ENCODE assay signal across 21 mouse cellular contexts in genomic region chr10:77540576-77541102, GRCm38 (mm10). TPM values are rescaled to one million over a fixed set of nuclear protein-coding genes. Genes with fewer than 3 reads are reported as not detected.
DNase-seq lines count a peak whose midpoint lies in the region; ATAC-seq and TF ChIP-seq lines count a peak whose summit lies in the region.
"Had no signal": no experiment of that assay in that cellular context is flagged by ENCODE, and none has a peak within 500 bp of the region (broad histone marks: within the 10 kb centered on the region; RNA-seq: fewer than 3 reads in every experiment).

No protein-coding gene starts in this region.

- H3K27me3 ChIP-seq in limb, embryonic 11.5 days (ENCODE audit: control insufficient read depth, insufficient read depth, low read length): no peaks in the 10 kb centered on the region
- no peaks in the 10 kb centered on the region for H3K27me3 ChIP-seq in limb, embryonic 10.5 days (ENCODE audit: low read depth, poor library complexity, severe bottlenecking)
- no peaks in the 10 kb centered on the region for H3K27me3 ChIP-seq in G1E (ENCODE audit: insufficient read depth, low read length)
- H3K27me3 ChIP-seq: heart, embryonic 15.5 days; liver, embryonic 13.5 days had no signal

- no peak for DNase-seq in limb, embryonic 11.5 days (ENCODE audit: low spot score)
- DNase-seq in limb, embryonic 10.5 days (ENCODE audit: low spot score): no peak
- DNase-seq in G1E (ENCODE audit: low spot score): no peak
- no peak for DNase-seq in layer of hippocampus, postnatal 10 days (ENCODE audit: low spot score in 2 of 2)
- DNase-seq in gastrocnemius, postnatal 4 days (ENCODE audit: low spot score in 2 of 2): no peak
- DNase-seq: adrenal gland, postnatal 14 days; cerebellum, adult 9-10 months; embryo, embryonic 11 days; forebrain, postnatal 0 days; kidney, adult 11 months; liver, embryonic 13.5 days; right cerebral cortex, adult 18-20 months; thymus, postnatal 36 days had no signal

- H3K4me2 ChIP-seq in limb, embryonic 11.5 days (ENCODE audit: low read depth, severe bottlenecking): no peak overlapping the region
- H3K4me2 ChIP-seq: heart, embryonic 15.5 days; liver, embryonic 13.5 days had no signal

- H3K9ac ChIP-seq in limb, embryonic 11.5 days (ENCODE audit: low read length): peak overlapping the region; percentile 22; the same call in 1 of the 2 replicates
- H3K9ac ChIP-seq: forebrain, postnatal 0 days; heart, embryonic 15.5 days; liver, embryonic 13.5 days had no signal

- H3K4me1 ChIP-seq in limb, embryonic 11.5 days (ENCODE audit: control insufficient read depth, insufficient read depth, low read length): no peaks in the 10 kb centered on the region
- no peaks in the 10 kb centered on the region for H3K4me1 ChIP-seq in limb, embryonic 10.5 days
- H3K4me1 ChIP-seq in G1E (ENCODE audit: insufficient read depth, low read depth, low read length): peaks cover 44% of the 10 kb centered on the region

- no peaks in the 10 kb centered on the region for H3K36me3 ChIP-seq in limb, embryonic 11.5 days (ENCODE audit: control insufficient read depth, insufficient read depth, low read length)
- no peaks in the 10 kb centered on the region for H3K36me3 ChIP-seq in limb, embryonic 10.5 days
- H3K36me3 ChIP-seq in G1E (replicated peaks): peaks cover 95% of the 10 kb centered on the region
- H3K36me3 ChIP-seq: heart, embryonic 15.5 days; hindbrain, embryonic 10.5 days; liver, embryonic 13.5 days had no signal

- TF ChIP-seq CTCF in G1E (IDR thresholded peaks at IDR 0.05; ENCODE audit: low read depth, low read length): no peak

- 82% methylated on average over 4 of the region's 4 CpGs for WGBS in limb, embryonic 11.5 days
- WGBS in limb, embryonic 10.5 days: 89% methylated on average over 4 of the region's 4 CpGs

- ATAC-seq in limb, embryonic 11.5 days (ENCODE audit: insufficient number of reproducible peaks, low FRiP score, low TSS enrichment, low read depth): no peak
- peak; percentile 22; the same call in 1 of the 2 replicates for ATAC-seq in G1E (ENCODE audit: extremely low read depth, insufficient number of reproducible peaks, low FRiP score, poor library complexity, severe bottlenecking)
- ATAC-seq in common myeloid progenitor, adult 5-6 weeks (replicated peaks; ENCODE audit: low read depth, poor library complexity, severe bottlenecking): peak; percentile 36
- ATAC-seq in megakaryocyte progenitor cell, adult 5-6 weeks (replicated peaks; ENCODE audit: poor library complexity): peak; percentile 23
- ATAC-seq in erythroblast, adult 5-6 weeks (replicated peaks; ENCODE audit: low FRiP score, poor library complexity, severe bottlenecking): no peak
- ATAC-seq: forebrain, postnatal 0 days; hindbrain, postnatal 0 days; midbrain, embryonic 16.5 days had no signal

- no peak overlapping the region for H3K27ac ChIP-seq in limb, embryonic 11.5 days (replicated peaks; ENCODE audit: low read depth, low read length)
- H3K27ac ChIP-seq in limb, embryonic 10.5 days: no peak overlapping the region
- H3K27ac ChIP-seq: heart, embryonic 15.5 days; hindbrain, embryonic 10.5 days; hindbrain, postnatal 0 days; kidney, postnatal 0 days; liver, embryonic 13.5 days had no signal

- H3K9me3 ChIP-seq in limb, embryonic 11.5 days (ENCODE audit: control insufficient read depth, low read length): no peaks in the 10 kb centered on the region
- H3K9me3 ChIP-seq in limb, embryonic 10.5 days (replicated peaks): no peaks in the 10 kb centered on the region
- H3K9me3 ChIP-seq in G1E (replicated peaks): no peaks in the 10 kb centered on the region
- H3K9me3 ChIP-seq: heart, embryonic 15.5 days; hindbrain, embryonic 10.5 days; liver, embryonic 13.5 days had no signal

- H3K4me3 ChIP-seq in limb, embryonic 11.5 days (ENCODE audit: low read depth, low read length): no peak overlapping the region
- H3K4me3 ChIP-seq in limb, embryonic 10.5 days: no peak overlapping the region
- no peak overlapping the region for H3K4me3 ChIP-seq in G1E (ENCODE audit: low read depth, low read length)
- H3K4me3 ChIP-seq: heart, embryonic 15.5 days; hindbrain, embryonic 10.5 days; liver, embryonic 13.5 days had no signal

RNA-seq across cellular contexts. Expression of gene Itgb2, which starts 10.6 kb away (rescaled TPM):
- 0.64 and 0.68 TPM in 2 replicates for polyA plus RNA-seq in limb, embryonic 11.5 days (2014; fragmentation: Nextera tagmentation; extraction: Ambion mirVana)
- polyA plus RNA-seq in limb, embryonic 10.5 days (2016; fragmentation: Nextera tagmentation; extraction: Ambion mirVana): 0.75 and 0.85 TPM in 2 replicates
- total RNA-seq in G1E (2014; fragmentation: Nextera tagmentation): 39.6 and 51.8 TPM in 2 replicates
- total RNA-seq in G1E (2017): 49.1 and 49.2 TPM in 2 replicates
- polyA plus RNA-seq in G1E (2012): 8.5 and 20.0 TPM in 2 replicates
- total RNA-seq in common myeloid progenitor, adult 5-6 weeks (2017): 12.4 and 18.4 TPM in 2 replicates
- 37.2 and 37.9 TPM in 2 replicates for total RNA-seq in megakaryocyte progenitor cell, adult 5-6 weeks (2015)
- 35.1 and 42.0 TPM in 2 replicates for total RNA-seq in megakaryocyte progenitor cell, adult 5-6 weeks (2017)
- 1 to 10 TPM; 3.5 to 3.8 TPM for total RNA-seq in layer of hippocampus, postnatal 10 days (2021)
- 74.2 and 79.6 TPM in 2 replicates for total RNA-seq in erythroblast, adult 5-6 weeks (2015; ENCODE audit: low replicate concordance)
- total RNA-seq in erythroblast, adult 5-6 weeks (2017; ENCODE audit: low replicate concordance): 51.4 and 55.8 TPM in 2 replicates
- total RNA-seq in gastrocnemius, postnatal 4 days (2021): 1 to 10 TPM; 2.9 to 3.9 TPM

RNA-seq across cellular contexts. Expression of gene Fam207a, which starts 25.1 kb away (rescaled TPM):
- polyA plus RNA-seq in limb, embryonic 11.5 days (2014; fragmentation: Nextera tagmentation; extraction: Ambion mirVana): 43.4 and 43.8 TPM in 2 replicates
- polyA plus RNA-seq in limb, embryonic 10.5 days (2016; fragmentation: Nextera tagmentation; extraction: Ambion mirVana): 51.0 and 51.8 TPM in 2 replicates
- total RNA-seq in G1E (2014; fragmentation: Nextera tagmentation): 13.0 and 14.5 TPM in 2 replicates
- total RNA-seq in G1E (2017): 31.1 and 39.4 TPM in 2 replicates
- polyA plus RNA-seq in G1E (2012): 122 and 191 TPM in 2 replicates
- total RNA-seq in common myeloid progenitor, adult 5-6 weeks (2017): 23.1 and 32.5 TPM in 2 replicates
- total RNA-seq in megakaryocyte progenitor cell, adult 5-6 weeks (2015): 9.1 and 9.9 TPM in 2 replicates
- 28.8 and 38.1 TPM in 2 replicates for total RNA-seq in megakaryocyte progenitor cell, adult 5-6 weeks (2017)
- total RNA-seq in layer of hippocampus, postnatal 10 days (2021): 10 to 100 TPM; 36.5 to 39.7 TPM
- 4.2 and 6.5 TPM in 2 replicates for total RNA-seq in erythroblast, adult 5-6 weeks (2015; ENCODE audit: low replicate concordance)
- total RNA-seq in erythroblast, adult 5-6 weeks (2017; ENCODE audit: low replicate concordance): 7.1 and 12.4 TPM in 2 replicates
- 10 to 100 TPM; 14.4 to 14.7 TPM for total RNA-seq in gastrocnemius, postnatal 4 days (2021)

RNA-seq across cellular contexts. Expression of gene Pttg1ip, which starts 40.9 kb away (rescaled TPM):
- 75.5 and 84.6 TPM in 2 replicates for polyA plus RNA-seq in limb, embryonic 11.5 days (2014; fragmentation: Nextera tagmentation; extraction: Ambion mirVana)
- 64.0 and 73.7 TPM in 2 replicates for polyA plus RNA-seq in limb, embryonic 10.5 days (2016; fragmentation: Nextera tagmentation; extraction: Ambion mirVana)
- total RNA-seq in G1E (2014; fragmentation: Nextera tagmentation): 133 and 140 TPM in 2 replicates
- total RNA-seq in G1E (2017): 111 and 115 TPM in 2 replicates
- 106 and 128 TPM in 2 replicates for polyA plus RNA-seq in G1E (2012)
- total RNA-seq in common myeloid progenitor, adult 5-6 weeks (2017): 35.5 and 47.4 TPM in 2 replicates
- 54.1 and 60.0 TPM in 2 replicates for total RNA-seq in megakaryocyte progenitor cell, adult 5-6 weeks (2015)
- total RNA-seq in megakaryocyte progenitor cell, adult 5-6 weeks (2017): 31.8 and 37.6 TPM in 2 replicates
- total RNA-seq in layer of hippocampus, postnatal 10 days (2021): 10 to 100 TPM; 71.6 to 82.0 TPM
- total RNA-seq in erythroblast, adult 5-6 weeks (2015; ENCODE audit: low replicate concordance): 58.8 and 73.6 TPM in 2 replicates
- 72.6 and 78.0 TPM in 2 replicates for total RNA-seq in erythroblast, adult 5-6 weeks (2017; ENCODE audit: low replicate concordance)
- 100 to 1,000 TPM in 1 of 2 experiments, 10 to 100 TPM in 1; 95.8 to 103 TPM for total RNA-seq in gastrocnemius, postnatal 4 days (2021)

Comparison
In these comparisons a context has a peak if more than half of its experiments do, and no peak if none do; other contexts are left out.
1. ATAC-seq: peak in G1E (single experiment), common myeloid progenitor, adult 5-6 weeks (single experiment) and megakaryocyte progenitor cell, adult 5-6 weeks (single experiment); none in limb, embryonic 11.5 days (single experiment) and erythroblast, adult 5-6 weeks (single experiment).